In genomic region chr11:88260463-88260862, GRCm38 (mm10) we compare ENCODE assay signal across 26 mouse cellular contexts. TPM values are rescaled to one million over a fixed set of nuclear protein-coding genes. Genes with fewer than 3 reads are reported as not detected.
DNase-seq lines count a peak whose midpoint lies in the region; ATAC-seq lines count a peak whose summit lies in the region.
"Had no signal": no experiment of that assay in that cellular context is flagged by ENCODE, and none has a peak within 500 bp of the region (broad histone marks: within the 10 kb centered on the region; RNA-seq: fewer than 3 reads in every experiment).

No protein-coding gene starts in this region.

- no peaks in the 10 kb centered on the region for H3K36me3 ChIP-seq in heart, embryonic 11.5 days (ENCODE audit: control insufficient read depth, insufficient read depth, low read length)
- peaks cover 25% of the 10 kb centered on the region for H3K36me3 ChIP-seq in hindbrain, embryonic 10.5 days
- no peaks in the 10 kb centered on the region for H3K36me3 ChIP-seq in hindbrain, embryonic 16.5 days (ENCODE audit: control insufficient read depth, insufficient read depth, low read length)
- H3K36me3 ChIP-seq: midbrain, embryonic 15.5 days; stomach, embryonic 15.5 days had no signal

- WGBS in heart, embryonic 11.5 days (ENCODE audit: insufficient replicate concordance), result 23% methylated on average over 7 of the region's 7 CpGs
- 58% methylated on average over 7 of the region's 7 CpGs for WGBS in hindbrain, embryonic 10.5 days
- WGBS in hindbrain, embryonic 16.5 days, result 47% methylated on average over 7 of the region's 7 CpGs

- DNase-seq in heart, postnatal 10 days, result no peak
- DNase-seq in hindbrain, embryonic 10.5 days (ENCODE audit: low spot score), result no peak
- peak; percentile 22 to 42 for DNase-seq in kidney, postnatal 36 days
- DNase-seq in kidney, adult 18-20 months, result no peak
- DNase-seq in layer of hippocampus, adult 9-10 months (ENCODE audit: low spot score), result no peak
- DNase-seq: cerebellum, adult 9-10 months; left cerebral cortex, postnatal 4 days; liver; lung, postnatal 10 days; retina, postnatal 1 day; thymus, adult 18-20 months; thymus, postnatal 4 days had no signal

- peak overlapping the region; percentile 61; the same call in 1 of the 2 replicates for H3K9ac ChIP-seq in heart, embryonic 11.5 days (ENCODE audit: low read depth, low read length)
- H3K9ac ChIP-seq in hindbrain, embryonic 16.5 days (ENCODE audit: low read depth, low read length), result no peak overlapping the region
- H3K9ac ChIP-seq: midbrain, embryonic 15.5 days; stomach, embryonic 15.5 days had no signal

- H3K9me3 ChIP-seq in heart, embryonic 11.5 days (replicated peaks; ENCODE audit: control insufficient read depth, low read length), result no peaks in the 10 kb centered on the region; the same call in 1 of the 2 replicates
- H3K9me3 ChIP-seq in hindbrain, embryonic 10.5 days, result peaks cover 21% of the 10 kb centered on the region
- H3K9me3 ChIP-seq in hindbrain, embryonic 16.5 days (ENCODE audit: control insufficient read depth, low read length), result no peaks in the 10 kb centered on the region
- H3K9me3 ChIP-seq: midbrain, embryonic 15.5 days; stomach, embryonic 15.5 days had no signal

- no peaks in the 10 kb centered on the region for H3K27me3 ChIP-seq in heart, embryonic 11.5 days (ENCODE audit: control insufficient read depth, insufficient read depth, low read length)
- H3K27me3 ChIP-seq in hindbrain, embryonic 10.5 days (ENCODE audit: insufficient read depth, poor library complexity, severe bottlenecking), result 0 out of 2 replicates have a peak, but pooled peaks cover 4% of the 10 kb centered on the region
- no peaks in the 10 kb centered on the region for H3K27me3 ChIP-seq in hindbrain, embryonic 16.5 days (replicated peaks; ENCODE audit: control insufficient read depth, insufficient read depth, low read length)
- H3K27me3 ChIP-seq: midbrain, embryonic 15.5 days; stomach, embryonic 15.5 days had no signal

- H3K4me3 ChIP-seq in heart, embryonic 11.5 days (ENCODE audit: low read depth, low read length), result no peak overlapping the region
- no peak overlapping the region for H3K4me3 ChIP-seq in hindbrain, embryonic 10.5 days
- no peak overlapping the region for H3K4me3 ChIP-seq in hindbrain, embryonic 16.5 days (ENCODE audit: low read length)
- H3K4me3 ChIP-seq: embryonic facial prominence, embryonic 10.5 days; midbrain, embryonic 15.5 days; myocyte; stomach, embryonic 15.5 days had no signal

- no peak overlapping the region for H3K4me2 ChIP-seq in heart, embryonic 11.5 days
- no peak overlapping the region for H3K4me2 ChIP-seq in hindbrain, embryonic 16.5 days (ENCODE audit: low read length)
- H3K4me2 ChIP-seq: midbrain, embryonic 15.5 days; stomach, embryonic 15.5 days had no signal

- peak overlapping the region; percentile 31; the same call in 1 of the 2 replicates for H3K27ac ChIP-seq in heart, embryonic 11.5 days (ENCODE audit: low read depth, low read length)
- H3K27ac ChIP-seq in hindbrain, embryonic 10.5 days, result peak overlapping the region; percentile 62
- H3K27ac ChIP-seq in hindbrain, embryonic 16.5 days (ENCODE audit: low read depth, low read length), result no peak overlapping the region
- H3K27ac ChIP-seq: embryonic facial prominence, embryonic 10.5 days; kidney, postnatal 0 days; midbrain, embryonic 15.5 days; stomach, embryonic 15.5 days had no signal

- ATAC-seq in heart, embryonic 11.5 days (replicated peaks; ENCODE audit: insufficient number of reproducible peaks, low FRiP score, low TSS enrichment), result no peak
- no peak for ATAC-seq in hindbrain, embryonic 16.5 days
- ATAC-seq: midbrain, embryonic 15.5 days had no signal

- peaks cover 5% of the 10 kb centered on the region; the same call in 1 of the 2 replicates for H3K4me1 ChIP-seq in heart, embryonic 11.5 days (ENCODE audit: control insufficient read depth, insufficient read depth, low read length)
- peaks cover 34% of the 10 kb centered on the region for H3K4me1 ChIP-seq in hindbrain, embryonic 10.5 days (replicated peaks)
- H3K4me1 ChIP-seq in hindbrain, embryonic 16.5 days (ENCODE audit: control insufficient read depth, insufficient read depth, low read depth, low read length), result 0 out of 2 replicates have a peak, but pooled peaks cover 2% of the 10 kb centered on the region
- H3K4me1 ChIP-seq: midbrain, embryonic 15.5 days; stomach, embryonic 15.5 days had no signal

- intact Hi-C loops in heart, postnatal 10 days (cut with DNase I), result no loop called here

RNA-seq across cellular contexts. Expression of gene Ccdc182, which starts 33.4 kb away (rescaled TPM):
- not detected in 2 replicates for polyA plus RNA-seq in heart, embryonic 11.5 days (2014; fragmentation: Nextera tagmentation; extraction: Ambion mirVana)
- total RNA-seq in heart, postnatal 10 days (2021), result not detected
- 7.9 and 11.8 TPM in 2 replicates for polyA plus RNA-seq in hindbrain, embryonic 10.5 days (2016; fragmentation: Nextera tagmentation; extraction: Ambion mirVana)
- polyA plus RNA-seq in hindbrain, embryonic 16.5 days (2015; fragmentation: Nextera tagmentation; extraction: Ambion mirVana), result 0.13 TPM in 1 of 2 replicates, not detected in the other
- total RNA-seq: common myeloid progenitor, adult 5-6 weeks; gastrocnemius, adult 18-20 months; gastrocnemius, postnatal 4 days; layer of hippocampus, adult 8-10 months; left cerebral cortex, adult 18-20 months; left cerebral cortex, postnatal 4 days; megakaryocyte, adult 5-6 weeks had no signal
- polyA plus RNA-seq: liver, embryonic 16.5 days; myocyte; stomach, embryonic 15.5 days had no signal

RNA-seq across cellular contexts. Expression of gene Mrps23, which starts 56.3 kb away (rescaled TPM):
- 87.3 and 88.4 TPM in 2 replicates for polyA plus RNA-seq in heart, embryonic 11.5 days (2014; fragmentation: Nextera tagmentation; extraction: Ambion mirVana)
- total RNA-seq in heart, postnatal 10 days (2021), result 100 to 1,000 TPM; 250 to 256 TPM
- polyA plus RNA-seq in hindbrain, embryonic 10.5 days (2016; fragmentation: Nextera tagmentation; extraction: Ambion mirVana), result 72.2 and 74.1 TPM in 2 replicates
- 61.1 and 68.8 TPM in 2 replicates for polyA plus RNA-seq in hindbrain, embryonic 16.5 days (2015; fragmentation: Nextera tagmentation; extraction: Ambion mirVana)

Comparison
In these comparisons a context has a peak if more than half of its experiments do, and no peak if none do; other contexts are left out.
1. DNase-seq: peak in kidney, postnatal 36 days (2 of 2); none in heart, postnatal 10 days (0 of 2), hindbrain, embryonic 10.5 days (single experiment), kidney, adult 18-20 months (single experiment) and layer of hippocampus, adult 9-10 months (single experiment).